Mouse (Mus musculus) CH12.LX (cell line): ENCODE measurements at regions not wholly inside any gene's neighbourhood (a gene's known extent, or its start where the extent isn't known, plus 50 kb on each side); places are given as distances from the start of the nearest gene placed in this dataset.

Experiments
- DNase-seq: peaks from one replicate; pipeline ENCODE4 v3.0.0-alpha.2; 2013; ENCODE audit errors: extremely low read depth
- H3K27ac ChIP-seq: 2 replicates; pipeline ENCODE4 v1.5.1; 2012; ENCODE audit warnings: low read depth, mild to moderate bottlenecking, control low read depth, moderate library complexity; ENCODE audit not compliant: insufficient read depth
- H3K27me3 ChIP-seq: replicated peaks from 2 replicates; pipeline ENCODE3; 2012; ENCODE audit warnings: inconsistent platforms
- H3K36me3 ChIP-seq, 2 experiments: replicated peaks in 1 of 2; 2 replicates each; pipeline versions ENCODE3 to v1.6.1; 2012; ENCODE audit warnings: inconsistent platforms in 1 of 2, low read length in 1 of 2, mild to moderate bottlenecking in 1 of 2, mixed read lengths in 1 of 2, moderate library complexity in 1 of 2; ENCODE audit not compliant: control insufficient read depth in 1 of 2, insufficient read depth in 1 of 2
- H3K4me1 ChIP-seq, 2 experiments: 2 replicates each; pipeline ENCODE4 v1.6.1; 2012; ENCODE audit warnings: inconsistent platforms in 1 of 2, moderate library complexity in 1 of 2; ENCODE audit not compliant: insufficient read depth in 2 of 2, control insufficient read depth in 1 of 2
- H3K4me2 ChIP-seq: 2 replicates; pipeline ENCODE4 v1.6.1; 2012; ENCODE audit warnings: low read depth, mild to moderate bottlenecking, control low read depth; ENCODE audit not compliant: poor library complexity, insufficient read depth, severe bottlenecking
- H3K4me3 ChIP-seq, 3 experiments: fragments of 150-350 bp in 1 of 3; sonication (generic) in 1 of 3; replicated peaks in 1 of 3; 2 replicates each; pipeline versions ENCODE3 to v1.5.1; 2011 to 2012; ENCODE audit warnings: low read depth in 2 of 3, low read length in 2 of 3, mild to moderate bottlenecking in 2 of 3, moderate library complexity in 2 of 3, control low read depth in 1 of 3, improper control_type of control experiment in 1 of 3, inconsistent platforms in 1 of 3, mixed read lengths in 1 of 3; ENCODE audit not compliant: poor library complexity in 1 of 3
- H3K79me2 ChIP-seq: replicated peaks from 2 replicates; pipeline ENCODE4 v1.6.1; 2012; ENCODE audit warnings: mild to moderate bottlenecking, moderate library complexity; ENCODE audit not compliant: control insufficient read depth, poor library complexity, insufficient read depth, severe bottlenecking; ENCODE audit errors: extremely low read depth
- H3K9ac ChIP-seq: 2 replicates; pipeline ENCODE4 v1.6.1; 2012; ENCODE audit warnings: low read depth, mild to moderate bottlenecking, control low read depth, moderate library complexity; ENCODE audit not compliant: insufficient read depth
- H3K9me3 ChIP-seq: replicated peaks from 2 replicates; pipeline ENCODE3; 2012; ENCODE audit warnings: low read length, inconsistent platforms, mixed read lengths
- BHLHE40 ChIP-seq: IDR thresholded peaks from 2 replicates; pipeline ENCODE4 v1.6.1; 2011; ENCODE audit warnings: mild to moderate bottlenecking, low read depth, low read length, improper control_type of control experiment
- CHD2 ChIP-seq: IDR thresholded peaks from 2 replicates; pipeline ENCODE4 v1.6.1; 2011; ENCODE audit warnings: low read length, improper control_type of control experiment
- CTCF ChIP-seq, 2 experiments: IDR thresholded peaks in 1 of 2; conservative IDR thresholded peaks in 1 of 2; 2 replicates each; pipeline ENCODE4 v1.5.1; 2011 to 2012; ENCODE audit warnings: low read depth in 2 of 2, low read length in 2 of 2, improper control_type of control experiment in 1 of 2, inconsistent platforms in 1 of 2, mild to moderate bottlenecking in 1 of 2, moderate library complexity in 1 of 2
- E2F4 ChIP-seq: IDR thresholded peaks from 2 replicates; pipeline ENCODE4 v1.6.1; 2011; ENCODE audit warnings: low read depth, low read length, improper control_type of control experiment; ENCODE audit not compliant: insufficient replicate concordance
- GABPA ChIP-seq: IDR thresholded peaks from 2 replicates; pipeline ENCODE4 v1.6.1; 2012; ENCODE audit warnings: low read depth, low read length, improper control_type of control experiment, inconsistent platforms; ENCODE audit not compliant: insufficient replicate concordance
- HCFC1 ChIP-seq: IDR thresholded peaks from 2 replicates; pipeline ENCODE4 v1.6.1; 2012; ENCODE audit warnings: low read depth, mild to moderate bottlenecking, inconsistent platforms, low read length, improper control_type of control experiment
- IRF4 ChIP-seq: IDR thresholded peaks from 2 replicates; pipeline ENCODE4 v1.6.1; 2014; ENCODE audit warnings: low read depth, mild to moderate bottlenecking, inconsistent platforms, low read length, improper control_type of control experiment
- JUND ChIP-seq: conservative IDR thresholded peaks from 2 replicates; pipeline ENCODE4 v1.6.1; 2011; ENCODE audit warnings: low read depth, low read length, improper control_type of control experiment
- KAT2A ChIP-seq: IDR thresholded peaks from 2 replicates; pipeline ENCODE4 v1.6.1; 2012; ENCODE audit warnings: low read length, improper control_type of control experiment, inconsistent platforms; ENCODE audit not compliant: insufficient replicate concordance
- MAZ ChIP-seq: IDR thresholded peaks from 2 replicates; pipeline ENCODE4 v1.6.1; 2012; ENCODE audit warnings: low read depth, mild to moderate bottlenecking, inconsistent platforms, low read length, improper control_type of control experiment, moderate library complexity
- MEF2A ChIP-seq: IDR thresholded peaks from 2 replicates; pipeline ENCODE4 v1.6.1; 2014; ENCODE audit warnings: low read depth, mild to moderate bottlenecking, inconsistent platforms, low read length, improper control_type of control experiment, borderline replicate concordance
- MXI1 ChIP-seq: IDR thresholded peaks from 2 replicates; pipeline ENCODE4 v1.6.1; 2011; ENCODE audit warnings: mild to moderate bottlenecking, low read depth, low read length, improper control_type of control experiment
- MYC ChIP-seq: IDR thresholded peaks from 2 replicates; pipeline ENCODE4 v1.6.1; 2011; ENCODE audit warnings: low read depth, mild to moderate bottlenecking, improper control_type of control experiment, low read length
- NELFE ChIP-seq: IDR thresholded peaks from 2 replicates; pipeline ENCODE4 v1.6.1; 2011; ENCODE audit warnings: low read depth, low read length, improper control_type of control experiment
- NRF1 ChIP-seq: IDR thresholded peaks from 2 replicates; pipeline ENCODE4 v1.6.1; 2014; ENCODE audit warnings: low read depth, mild to moderate bottlenecking, inconsistent platforms, low read length, improper control_type of control experiment, moderate library complexity
- PAX5 ChIP-seq: IDR thresholded peaks from 2 replicates; pipeline ENCODE4 v1.6.1; 2012; ENCODE audit warnings: low read length, inconsistent platforms, mixed read lengths
- POLR2A ChIP-seq: IDR thresholded peaks from 2 replicates; pipeline ENCODE4 v1.6.1; 2011; ENCODE audit warnings: low read depth, mild to moderate bottlenecking, improper control_type of control experiment, low read length
- RAD21 ChIP-seq: IDR thresholded peaks from 2 replicates; pipeline ENCODE4 v1.6.1; 2011; ENCODE audit warnings: low read depth, mild to moderate bottlenecking, low read length, improper control_type of control experiment, moderate library complexity
- RCOR1 ChIP-seq: conservative IDR thresholded peaks from 2 replicates; pipeline ENCODE4 v1.6.1; 2012; ENCODE audit warnings: low read depth, mild to moderate bottlenecking, inconsistent platforms, low read length, improper control_type of control experiment
- SIN3A ChIP-seq: IDR thresholded peaks from 2 replicates; pipeline ENCODE4 v1.6.1; 2012; ENCODE audit warnings: low read length, improper control_type of control experiment, inconsistent platforms
- SMC3 ChIP-seq: IDR thresholded peaks from 2 replicates; pipeline ENCODE4 v1.6.1; 2011; ENCODE audit warnings: low read depth, low read length, improper control_type of control experiment
- TBP ChIP-seq: conservative IDR thresholded peaks from 2 replicates; pipeline ENCODE4 v1.6.1; 2011; ENCODE audit warnings: low read depth, low read length, improper control_type of control experiment
- TCF12 ChIP-seq: IDR thresholded peaks from 2 replicates; pipeline ENCODE4 v1.6.1; 2014; ENCODE audit warnings: low read depth, mild to moderate bottlenecking, inconsistent platforms, low read length, improper control_type of control experiment
- ZC3H11A ChIP-seq: IDR thresholded peaks from 2 replicates; pipeline ENCODE4 v1.6.1; 2012; ENCODE audit warnings: low read depth, mild to moderate bottlenecking, inconsistent platforms, low read length, improper control_type of control experiment
- ZKSCAN1 ChIP-seq: IDR thresholded peaks from 2 replicates; pipeline ENCODE4 v1.6.1; 2012; ENCODE audit warnings: low read depth, inconsistent platforms, low read length, improper control_type of control experiment, borderline replicate concordance
- dilution Hi-C: fragments of 300-500 bp; cut with MboI; formaldehyde crosslinking; loops from 2 replicates; pipeline ENCODE4 v1.14.3; 2020; ENCODE audit warnings: low sequenced_read_pairs; ENCODE audit not compliant: extremely low pct_unique_long_range_greater_than_20kb, extremely low pct_ligation_motif_present
- in situ Hi-C: fragments of 300-500 bp; cut with MboI; formaldehyde crosslinking; loops from 3 replicates; pipeline ENCODE4 v1.14.3; 2019; ENCODE audit warnings: low sequenced_read_pairs, low pct_ligation_motif_present, low pct_unique_long_range_greater_than_20kb, mixed read lengths

GRCm38 (mm10) chr10:17202556-17203415 is 520.2 kb upstream of the Cited2 start:
- no peak for DNase-seq

GRCm38 (mm10) chr10:17203416-17204110 is 519.5 kb upstream of the Cited2 start:
- in situ Hi-C loops: no loop called here
- dilution Hi-C loops: no loop called here
- DNase-seq: no peak
- no peaks in the 10 kb centered on the region for H3K79me2 ChIP-seq
- H3K9ac ChIP-seq: no peak overlapping the region
- H3K36me3 ChIP-seq: no peaks in the 10 kb centered on the region
- no peak overlapping the region for H3K4me3 ChIP-seq
- H3K4me2 ChIP-seq: no peak overlapping the region
- peaks cover 13 to 33% of the 10 kb centered on the region in 2 experiments for H3K4me1 ChIP-seq
- TF ChIP-seq IRF4 (no peak), POLR2A (no peak), E2F4 (no peak), CTCF (conservative IDR thresholded peaks at IDR 0.05 in 1 of 2, IDR thresholded peaks at IDR 0.05 in 1 of 2; ENCODE audit: low read depth in 2 of 2, low read length in 2 of 2) (no peak), NELFE (no peak), TBP (no peak), MYC (no peak), MEF2A (no peak), ZC3H11A (no peak), JUND (no peak), RCOR1 (no peak), BHLHE40 (no peak), ZKSCAN1 (no peak), CHD2 (no peak), PAX5 (no peak), MXI1 (no peak), NRF1 (no peak), SIN3A (no peak), KAT2A (no peak), RAD21 (no peak)
- TF ChIP-seq, all 38 proteins: peak for 0
- no peaks in the 10 kb centered on the region for H3K27me3 ChIP-seq
- H3K9me3 ChIP-seq: no peaks in the 10 kb centered on the region
- no peak overlapping the region for H3K27ac ChIP-seq

More at GRCm38 (mm10) chr10:17202556-17203415, 520.2 kb upstream of the Cited2 start:
- no peaks in the 10 kb centered on the region for H3K27me3 ChIP-seq
- H3K4me1 ChIP-seq: peaks cover 13 to 33% of the 10 kb centered on the region in 2 experiments
- no peak overlapping the region for H3K4me2 ChIP-seq
- H3K27ac ChIP-seq: no peak overlapping the region
- H3K36me3 ChIP-seq: no peaks in the 10 kb centered on the region
- TF ChIP-seq E2F4 (no peak), CTCF (conservative IDR thresholded peaks at IDR 0.05 in 1 of 2, IDR thresholded peaks at IDR 0.05 in 1 of 2; ENCODE audit: low read depth in 2 of 2, low read length in 2 of 2) (no peak), IRF4 (no peak), MEF2A (no peak), GABPA (no peak), MAZ (no peak), RAD21 (no peak), HCFC1 (no peak), TCF12 (no peak), NELFE (no peak), NRF1 (no peak), SMC3 (no peak)
- H3K79me2 ChIP-seq: no peaks in the 10 kb centered on the region
- in situ Hi-C loops (no loop called here), dilution Hi-C loops (no loop called here)
- H3K9me3 ChIP-seq: no peaks in the 10 kb centered on the region
- no peak overlapping the region for H3K9ac ChIP-seq
- no peak overlapping the region for H3K4me3 ChIP-seq
